Mouse (Mus musculus) liver, embryonic 13.5 days (tissue): ENCODE measurements around the gene Gm7534. TPM values are rescaled to one million over a fixed set of nuclear protein-coding genes. Genes with fewer than 3 reads are reported as not detected.

ENCODE experiments used
- ATAC-seq: fragments of 200-750 bp; cut with Nextera tagmentation; 2 replicates; pipeline ENCODE4 v1.8.0; 2017; ENCODE audit warnings: low read depth, mild to moderate bottlenecking, moderate number of reproducible peaks, moderate library complexity
- DNase-seq: peaks from one replicate; pipeline ENCODE4 v3.0.0; 2022
- H3K27ac ChIP-seq: fragments of 300-500 bp; sonication (generic); 2 replicates; pipeline ENCODE4 v1.5.1; 2015; ENCODE audit warnings: moderate library complexity, mild to moderate bottlenecking, inconsistent platforms
- H3K27me3 ChIP-seq: fragments of 300-500 bp; sonication (generic); 2 replicates; pipeline ENCODE4 v1.6.1; 2015; ENCODE audit warnings: mild to moderate bottlenecking, inconsistent platforms
- H3K36me3 ChIP-seq: fragments of 300-500 bp; sonication (generic); 2 replicates; pipeline ENCODE4 v1.6.1; 2015; ENCODE audit warnings: mild to moderate bottlenecking, inconsistent platforms
- H3K4me1 ChIP-seq: fragments of 300-500 bp; sonication (generic); replicated peaks from 2 replicates; pipeline ENCODE4 v1.6.1; 2015; ENCODE audit warnings: inconsistent platforms
- H3K4me2 ChIP-seq: fragments of 300-500 bp; sonication (generic); 2 replicates; pipeline ENCODE4 v1.6.1; 2015; ENCODE audit warnings: inconsistent platforms, mild to moderate bottlenecking, moderate library complexity
- H3K4me3 ChIP-seq: fragments of 300-500 bp; sonication (generic); replicated peaks from 2 replicates; pipeline ENCODE4 v1.5.1; 2015; ENCODE audit warnings: mild to moderate bottlenecking, inconsistent platforms
- H3K9ac ChIP-seq: fragments of 300-500 bp; sonication (generic); 2 replicates; pipeline ENCODE4 v1.6.1; 2015; ENCODE audit warnings: mild to moderate bottlenecking, inconsistent platforms
- H3K9me3 ChIP-seq: fragments of 300-500 bp; sonication (generic); replicated peaks from 2 replicates; pipeline ENCODE4 v1.6.1; 2016; ENCODE audit warnings: inconsistent platforms
- WGBS: fragments of 180-500 bp; shearing (Covaris S2); methylation state at CpG from one replicate; pipeline ENCODE4 v1.1.7; 2015; ENCODE audit not compliant: insufficient replicate concordance; 5-methylcytosine and 5-hydroxymethylcytosine counted together
- polyA plus RNA-seq: library from polyadenylated mRNA; unstranded; fragments of >200 nt; fragmentation: Nextera tagmentation; extraction: Ambion mirVana; gene quantifications from 2 replicates; pipeline ENCODE4 v1.2.1, GENCODE M21; 2015

Gene Gm7534
- polyA plus RNA-seq, 1 experiment from 2014 or later, result not detected

GRCm38 (mm10) chr4:134199371-134199770 is 3.4 kb downstream of the Gm7534 start:
- H3K27me3 ChIP-seq, result no peaks in the 10 kb centered on the region
- WGBS, result 72% methylated on average over 2 of the region's 2 CpGs

GRCm38 (mm10) chr4:134186268-134186667 is 16.5 kb downstream of the Gm7534 start:
- Histone ChIP-seq H3K9me3 (no peaks in the 10 kb centered on the region), H3K4me3 (peak overlapping the region; percentile 81), H3K36me3 (peaks cover 6% of the 10 kb centered on the region; the same call in 1 of the 2 replicates), H3K4me2 (peak overlapping the region; percentile 91), H3K27me3 (no peaks in the 10 kb centered on the region), H3K9ac (peak overlapping the region; percentile 87), H3K4me1 (peaks cover 52% of the 10 kb centered on the region), H3K27ac (peak overlapping the region; percentile 84)
- ATAC-seq (no peak), DNase-seq (peak; percentile 9)
- 2% methylated on average over 22 of the region's 22 CpGs for WGBS

More at GRCm38 (mm10) chr4:134199371-134199770, 3.4 kb downstream of the Gm7534 start:
- Histone ChIP-seq H3K36me3 (no peaks in the 10 kb centered on the region), H3K4me3 (no peak overlapping the region), H3K27ac (no peak overlapping the region), H3K9me3 (no peaks in the 10 kb centered on the region), H3K4me1 (no peaks in the 10 kb centered on the region), H3K9ac (no peak overlapping the region), H3K4me2 (no peak overlapping the region)
- ATAC-seq, result no peak
- DNase-seq, result no peak

- 76% methylated on average over 3 of the region's 3 CpGs for WGBS
- H3K27me3 ChIP-seq, result no peaks in the 10 kb centered on the region
- H3K36me3 ChIP-seq, result peaks cover 6% of the 10 kb centered on the region; the same call in 1 of the 2 replicates
- H3K4me1 ChIP-seq, result peaks cover 59% of the 10 kb centered on the region
- H3K4me3 ChIP-seq, result peak overlapping the region; percentile 81
- H3K4me2 ChIP-seq, result peak overlapping the region; percentile 91
- peak overlapping the region; percentile 87 for H3K9ac ChIP-seq
- DNase-seq (no peak), ATAC-seq (no peak)
- H3K9me3 ChIP-seq, result no peaks in the 10 kb centered on the region
- peak overlapping the region; percentile 84 for H3K27ac ChIP-seq
These were observed 17.2 kb downstream of the Gm7534 start for GRCm38 (mm10) chr4:134185569-134185968.

- Histone ChIP-seq H3K4me2 (no peak overlapping the region), H3K9ac (no peak overlapping the region), H3K36me3 (peaks cover 6% of the 10 kb centered on the region; the same call in 1 of the 2 replicates), H3K9me3 (no peaks in the 10 kb centered on the region), H3K27me3 (no peaks in the 10 kb centered on the region), H3K4me3 (no peak overlapping the region), H3K4me1 (peaks cover 74% of the 10 kb centered on the region), H3K27ac (peak overlapping the region; percentile 53; the same call in 1 of the 2 replicates)
- WGBS, result 79% methylated on average over 3 of the region's 3 CpGs
- DNase-seq, result no peak
- ATAC-seq, result no peak
These were observed 19.1 kb downstream of the Gm7534 start for GRCm38 (mm10) chr4:134183711-134184110.

- DNase-seq (peak; percentile 33), ATAC-seq (peak; percentile 84)
These were observed 21.0 kb downstream of the Gm7534 start for GRCm38 (mm10) chr4:134181825-134182224.

GRCm38 (mm10) chr4:134181112-134181511 is 21.7 kb downstream of the Gm7534 start:
- Histone ChIP-seq H3K27me3 (no peaks in the 10 kb centered on the region), H3K27ac (peak overlapping the region; percentile 88), H3K4me2 (peak overlapping the region; percentile 59), H3K4me1 (peaks cover 76% of the 10 kb centered on the region), H3K4me3 (peak overlapping the region; percentile 19; the same call in 1 of the 2 replicates), H3K36me3 (peaks cover 12% of the 10 kb centered on the region), H3K9ac (peak overlapping the region; percentile 63), H3K9me3 (no peaks in the 10 kb centered on the region)
- no peak for DNase-seq
- ATAC-seq, result peak; percentile 86
- 29% methylated on average over 1 of the region's 1 CpGs for WGBS

More at GRCm38 (mm10) chr4:134181825-134182224, 21.0 kb downstream of the Gm7534 start:
- peak overlapping the region; percentile 88 for H3K27ac ChIP-seq
- H3K4me2 ChIP-seq, result peak overlapping the region; percentile 59
- H3K27me3 ChIP-seq, result no peaks in the 10 kb centered on the region
- peaks cover 78% of the 10 kb centered on the region for H3K4me1 ChIP-seq
- H3K36me3 ChIP-seq, result peaks cover 6% of the 10 kb centered on the region; the same call in 1 of the 2 replicates
- H3K4me3 ChIP-seq, result 0 out of 2 replicates have a peak overlapping the region, but pooled peaks have one; percentile 19
- no peaks in the 10 kb centered on the region for H3K9me3 ChIP-seq
- peak overlapping the region; percentile 63 for H3K9ac ChIP-seq

DNA sequence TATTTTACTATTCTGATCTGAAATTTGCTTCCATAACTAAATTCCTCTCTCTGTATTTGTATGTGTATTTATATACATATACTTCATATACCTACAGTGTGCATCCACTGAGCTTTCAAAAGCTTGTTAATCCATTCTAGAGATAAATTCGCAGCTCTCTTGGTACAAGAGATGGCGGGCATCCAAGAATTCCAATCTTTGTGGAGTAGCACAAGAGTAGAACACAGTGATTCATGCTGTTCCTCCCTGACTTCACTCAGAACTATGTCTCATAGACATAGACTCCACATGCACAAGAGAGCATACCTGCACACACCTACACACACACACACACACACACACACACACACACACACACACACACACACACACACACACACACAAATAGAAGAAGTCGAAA is 30.4 kb downstream of the Gm7534 start:
- no peak overlapping the region for H3K27ac ChIP-seq
- H3K36me3 ChIP-seq, result peaks cover 38% of the 10 kb centered on the region
- WGBS, result 76% methylated on average over 3 of the region's 3 CpGs
- H3K9ac ChIP-seq, result no peak overlapping the region
- no peak overlapping the region for H3K4me3 ChIP-seq
- DNase-seq (no peak), ATAC-seq (no peak)
- no peak overlapping the region for H3K4me2 ChIP-seq
- H3K9me3 ChIP-seq, result no peaks in the 10 kb centered on the region
- H3K4me1 ChIP-seq, result peaks cover 1% of the 10 kb centered on the region
- no peaks in the 10 kb centered on the region for H3K27me3 ChIP-seq

- Histone ChIP-seq H3K9ac (no peak overlapping the region), H3K4me2 (no peak overlapping the region), H3K4me3 (no peak overlapping the region), H3K27me3 (no peaks in the 10 kb centered on the region), H3K9me3 (no peaks in the 10 kb centered on the region), H3K27ac (no peak overlapping the region), H3K36me3 (peaks cover 41% of the 10 kb centered on the region), H3K4me1 (peaks cover 22% of the 10 kb centered on the region)
- DNase-seq (no peak), ATAC-seq (no peak)
- 87% methylated on average over 3 of the region's 3 CpGs for WGBS
These were observed 35.9 kb downstream of the Gm7534 start for GRCm38 (mm10) chr4:134166906-134167305.

- ATAC-seq (peak; percentile 79), DNase-seq (no peak)
- Histone ChIP-seq H3K36me3 (peaks cover 32% of the 10 kb centered on the region), H3K27me3 (no peaks in the 10 kb centered on the region), H3K9me3 (no peaks in the 10 kb centered on the region), H3K4me2 (peak overlapping the region; percentile 41), H3K4me1 (peaks cover 22% of the 10 kb centered on the region), H3K9ac (peak overlapping the region; percentile 28; the same call in 1 of the 2 replicates), H3K4me3 (no peak overlapping the region), H3K27ac (peak overlapping the region; percentile 81)
- 69% methylated on average over 3 of the region's 3 CpGs for WGBS
These were observed 37.0 kb downstream of the Gm7534 start for GRCm38 (mm10) chr4:134165548-134166465.

DNA sequence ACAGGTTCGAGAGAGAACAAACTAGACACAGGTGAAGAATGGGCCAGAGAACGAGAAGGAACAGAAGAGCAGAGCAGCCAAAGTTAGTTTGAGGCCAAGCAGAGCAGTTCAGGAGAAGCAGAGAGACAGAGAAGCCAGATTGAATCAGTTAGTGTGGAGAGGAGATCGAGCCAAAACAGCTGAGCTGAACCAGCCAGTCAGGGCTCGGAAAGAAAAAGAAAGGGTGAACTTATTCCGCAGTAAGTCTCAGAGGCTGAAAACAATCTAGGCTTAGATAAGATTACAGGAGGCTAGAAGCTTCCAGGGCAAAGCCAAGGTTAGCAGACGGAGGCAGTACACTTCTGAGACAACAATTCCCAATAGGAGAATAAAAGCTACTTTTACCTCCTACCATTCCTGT is 37.8 kb downstream of the Gm7534 start:
- 0 out of 2 replicates have a peak overlapping the region, but pooled peaks have one; percentile 9 for H3K9ac ChIP-seq
- WGBS, result 31% methylated on average over 6 of the region's 6 CpGs
- ATAC-seq, result peak; percentile 71
- H3K9me3 ChIP-seq, result no peaks in the 10 kb centered on the region
- peak overlapping the region; percentile 34; the same call in 1 of the 2 replicates for H3K4me2 ChIP-seq
- H3K4me3 ChIP-seq, result no peak overlapping the region
- H3K27ac ChIP-seq, result peak overlapping the region; percentile 81
- DNase-seq, result no peak
- no peaks in the 10 kb centered on the region for H3K27me3 ChIP-seq
- H3K36me3 ChIP-seq, result peaks cover 28% of the 10 kb centered on the region
- H3K4me1 ChIP-seq, result peaks cover 22% of the 10 kb centered on the region

DNA sequence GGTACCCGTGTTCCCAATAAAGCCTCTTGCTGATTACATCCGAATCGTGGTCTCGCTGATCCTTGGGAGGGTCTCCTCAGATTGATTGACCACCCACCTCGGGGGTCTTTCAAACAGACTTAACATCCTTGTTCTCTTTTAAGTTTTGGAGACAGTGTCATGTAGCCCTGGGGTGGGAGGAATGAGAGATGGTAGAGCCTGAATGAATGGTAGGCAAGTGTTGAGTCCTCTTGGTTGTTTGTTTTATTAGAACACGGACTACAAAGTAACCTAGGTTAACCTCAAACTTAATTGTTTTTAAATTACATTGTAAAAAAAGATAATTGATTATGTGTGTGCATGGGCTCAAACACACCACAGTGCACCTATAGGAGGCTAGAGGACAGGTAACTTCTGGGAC is 38.2 kb downstream of the Gm7534 start:
- H3K36me3 ChIP-seq, result peaks cover 28% of the 10 kb centered on the region
- no peak for ATAC-seq
- H3K4me1 ChIP-seq, result peaks cover 22% of the 10 kb centered on the region
- H3K27ac ChIP-seq, result peak overlapping the region; percentile 81
- no peak for DNase-seq
- peak overlapping the region; percentile 34; the same call in 1 of the 2 replicates for H3K4me2 ChIP-seq
- H3K27me3 ChIP-seq, result no peaks in the 10 kb centered on the region
- no peaks in the 10 kb centered on the region for H3K9me3 ChIP-seq
- WGBS, result 81% methylated on average over 5 of the region's 6 CpGs
- no peak overlapping the region for H3K4me3 ChIP-seq
- 0 out of 2 replicates have a peak overlapping the region, but pooled peaks have one; percentile 9 for H3K9ac ChIP-seq
